Mouse (Mus musculus): ENCODE results near the gene Olfr1402. TPM values are rescaled to one million over a fixed set of nuclear protein-coding genes. Genes with fewer than 3 reads are reported as not detected.

Gene Olfr1402
- polyA plus RNA-seq, 1 experiment from 2014 or later, result not detected

Other genes starting within 250 kb of the Olfr1402 start
- 82.5 and 100 TPM in 2 replicates for gene Bcl9, start 124.1 kb downstream of the Olfr1402 start, polyA plus RNA-seq (2014; fragmentation: Nextera tagmentation; extraction: Ambion mirVana)
- gene Chd1l, start 188.2 kb upstream of the Olfr1402 start, polyA plus RNA-seq (2014; fragmentation: Nextera tagmentation; extraction: Ambion mirVana), result 3.1 and 6.4 TPM in 2 replicates
- gene Fmo5, start 206.8 kb upstream of the Olfr1402 start, polyA plus RNA-seq (2014; fragmentation: Nextera tagmentation; extraction: Ambion mirVana), result 0.53 TPM in 1 of 2 replicates, not detected in the other
- gene Prkab2, start 236.2 kb upstream of the Olfr1402 start, polyA plus RNA-seq (2014; fragmentation: Nextera tagmentation; extraction: Ambion mirVana), result 8.9 TPM in 2 replicates

Measured in midbrain, embryonic 14.5 days (tissue).